11 mouse cellular contexts compared by ENCODE assay signal in the genomic region with DNA sequence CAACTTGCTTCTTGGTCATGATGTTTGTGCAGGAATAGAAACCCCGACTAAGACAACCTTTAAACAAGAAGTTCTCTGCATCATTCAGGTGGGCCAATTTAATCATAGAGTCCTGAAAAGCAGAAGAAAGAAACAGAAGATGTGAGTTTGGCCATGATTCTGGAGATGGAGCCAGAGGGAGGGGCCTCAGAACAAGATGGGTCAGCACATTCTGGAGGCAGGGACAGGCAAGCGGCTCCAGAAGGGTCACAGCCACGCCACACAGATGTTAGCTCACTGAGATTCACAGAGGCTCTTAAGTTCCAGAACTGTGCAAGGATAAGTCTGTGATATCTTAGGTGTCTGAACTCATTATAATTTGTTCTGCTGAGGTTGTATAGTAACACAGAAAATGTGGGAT.
"Had no signal": no experiment of that assay in that cellular context is flagged by ENCODE, and none has a peak within 500 bp of the region (broad histone marks: within the 10 kb centered on the region; RNA-seq: fewer than 3 reads in every experiment).

No protein-coding gene starts in this region.

- H3K9ac ChIP-seq: limb, embryonic 13.5 days; liver, embryonic 14.5 days had no signal

- H3K36me3 ChIP-seq: limb, embryonic 13.5 days had no signal

- H3K9me3 ChIP-seq: limb, embryonic 13.5 days had no signal

- H3K4me1 ChIP-seq: limb, embryonic 13.5 days had no signal

- ATAC-seq: lung, postnatal 0 days had no signal

- H3K4me2 ChIP-seq: limb, embryonic 13.5 days had no signal

- H3K27ac ChIP-seq: layer of hippocampus, adult 2 months; limb, embryonic 13.5 days; liver, embryonic 14.5 days had no signal

- H3K4me3 ChIP-seq: layer of hippocampus, adult 2 months; limb, embryonic 13.5 days had no signal

- DNase-seq: kidney, postnatal 10 days; kidney, postnatal 4 days; lung, adult 2 months; lung, postnatal 36 days; right cerebral cortex, postnatal 25 days; thymus, adult 18-20 months; thymus, postnatal 14 days had no signal
